Comparison of ENCODE assay signal across 15 mouse cellular contexts in the genomic region with DNA sequence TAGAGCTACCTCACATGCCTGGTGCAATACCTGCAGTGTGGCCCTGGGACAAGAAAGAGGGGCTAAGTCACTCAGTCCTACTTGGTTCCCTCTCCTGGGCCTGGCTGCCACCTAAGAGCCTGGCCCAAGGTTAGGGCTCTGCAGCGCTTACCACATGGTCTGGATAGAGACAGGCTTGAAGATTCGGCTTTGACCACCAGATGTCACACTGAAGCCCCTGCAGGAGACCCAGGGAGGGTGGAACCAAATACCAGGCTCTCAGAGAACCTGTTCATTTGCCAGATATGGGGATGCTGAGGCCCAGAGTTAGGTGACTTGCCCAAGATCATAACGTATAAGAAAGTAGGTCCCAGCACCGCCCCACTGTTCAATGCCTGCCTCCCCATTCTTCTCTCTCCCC. TPM values are rescaled to one million over a fixed set of nuclear protein-coding genes. Genes with fewer than 3 reads are reported as not detected.
DNase-seq lines count a peak whose midpoint lies in the region; ATAC-seq lines count a peak whose summit lies in the region.
"Had no signal": no experiment of that assay in that cellular context is flagged by ENCODE, and none has a peak within 500 bp of the region (broad histone marks: within the 10 kb centered on the region; RNA-seq: fewer than 3 reads in every experiment).

No protein-coding gene starts in this region.

- ATAC-seq in cerebellum, adult (ENCODE audit: insufficient number of reproducible peaks, low FRiP score, low TSS enrichment), result no peak
- ATAC-seq: forebrain, embryonic 13.5 days; intestine, embryonic 16.5 days had no signal

- peak; percentile 15 for DNase-seq in cerebellum, adult 9-11 months
- peak; percentile 36 for DNase-seq in left cerebral cortex, postnatal 4 days
- no peak for DNase-seq in left cerebral cortex, adult 18-20 months (ENCODE audit: low spot score in 2 of 2)
- DNase-seq in 416B (ENCODE audit: low read depth), result peak; percentile 49
- peak; percentile 42 for DNase-seq in R1 (ENCODE audit: low read depth, low spot score)
- DNase-seq in adrenal gland, postnatal 10 days, result no peak
- no peak for DNase-seq in gastrocnemius, adult 18-20 months (ENCODE audit: low spot score)
- DNase-seq: gastrocnemius, adult 2 months; kidney, postnatal 36 days; lung, adult 2 months; right cerebral cortex, postnatal 25 days had no signal

- intact Hi-C loops in left cerebral cortex, postnatal 4 days (cut with DNase I), result no loop called here

RNA-seq across cellular contexts. Expression of gene Ssh3, which starts 3.0 kb away (rescaled TPM):
- 10 to 100 TPM; 71.0 to 74.6 TPM for total RNA-seq in left cerebral cortex, postnatal 4 days (2021)
- 10 to 100 TPM; 49.2 to 52.4 TPM for total RNA-seq in left cerebral cortex, adult 18-20 months (2021)
- total RNA-seq in adrenal gland, postnatal 10 days (2021), result 10 to 100 TPM; 16.8 to 21.9 TPM
- total RNA-seq in gastrocnemius, adult 18-20 months (2021), result 1 to 10 TPM; 2.8 to 3.4 TPM

RNA-seq across cellular contexts. Expression of gene Ankrd13d, which starts 17.0 kb away (rescaled TPM):
- 10 to 100 TPM; 98.4 to 99.3 TPM for total RNA-seq in left cerebral cortex, postnatal 4 days (2021)
- total RNA-seq in left cerebral cortex, adult 18-20 months (2021), result 10 to 100 TPM; 67.2 to 71.2 TPM
- 1 to 10 TPM; 3.5 to 8.5 TPM for total RNA-seq in adrenal gland, postnatal 10 days (2021)
- total RNA-seq in gastrocnemius, adult 18-20 months (2021), result under 1 TPM; 0.16 to 0.81 TPM

RNA-seq across cellular contexts. Expression of gene Pold4, which starts 34.3 kb away (rescaled TPM):
- total RNA-seq in left cerebral cortex, postnatal 4 days (2021), result 10 to 100 TPM; 11.3 to 11.9 TPM
- 10 to 100 TPM; 13.4 to 18.2 TPM for total RNA-seq in left cerebral cortex, adult 18-20 months (2021)
- 10 to 100 TPM; 34.7 to 35.6 TPM for total RNA-seq in adrenal gland, postnatal 10 days (2021)
- total RNA-seq in gastrocnemius, adult 18-20 months (2021), result 10 to 100 TPM; 16.3 to 17.8 TPM

RNA-seq across cellular contexts. Expression of gene Grk2, which starts 40.1 kb away (rescaled TPM):
- total RNA-seq in left cerebral cortex, postnatal 4 days (2021), result 100 to 1,000 TPM; 143 to 167 TPM
- 100 to 1,000 TPM; 224 to 230 TPM for total RNA-seq in left cerebral cortex, adult 18-20 months (2021)
- total RNA-seq in adrenal gland, postnatal 10 days (2021), result 10 to 100 TPM; 46.3 to 54.8 TPM
- 10 to 100 TPM; 50.7 to 60.8 TPM for total RNA-seq in gastrocnemius, adult 18-20 months (2021)

RNA-seq across cellular contexts. Expression of gene AC109138.7, which starts 51.8 kb away (rescaled TPM):
- total RNA-seq in left cerebral cortex, postnatal 4 days (2021), result not detected
- total RNA-seq in left cerebral cortex, adult 18-20 months (2021), result not detected
- total RNA-seq in adrenal gland, postnatal 10 days (2021), result not detected
- not detected for total RNA-seq in gastrocnemius, adult 18-20 months (2021)
- total RNA-seq: gastrocnemius, adult 2 months; left cerebral cortex, adult 8-10 months had no signal

Comparison
In these comparisons a context has a peak if more than half of its experiments do, and no peak if none do; other contexts are left out.
1. DNase-seq: peak in cerebellum, adult 9-11 months (single experiment), left cerebral cortex, postnatal 4 days (single experiment), 416B (single experiment) and R1 (single experiment); none in left cerebral cortex, adult 18-20 months (0 of 2), adrenal gland, postnatal 10 days (single experiment) and gastrocnemius, adult 18-20 months (single experiment).
2. RNA of gene Ssh3, which starts 3.0 kb away (total RNA-seq): 71.0 to 74.6 TPM in left cerebral cortex, postnatal 4 days, 49.2 to 52.4 TPM in left cerebral cortex, adult 18-20 months and 16.8 to 21.9 TPM in adrenal gland, postnatal 10 days; 2.8 to 3.4 TPM in gastrocnemius, adult 18-20 months; every median in the first group is over 4 times any median in the second.
3. RNA of gene Ankrd13d, which starts 17.0 kb away (total RNA-seq): 98.4 to 99.3 TPM in left cerebral cortex, postnatal 4 days and 67.2 to 71.2 TPM in left cerebral cortex, adult 18-20 months; 3.5 to 8.5 TPM in adrenal gland, postnatal 10 days and 0.16 to 0.81 TPM in gastrocnemius, adult 18-20 months; every median in the first group is over 4 times any median in the second.